Mouse (Mus musculus) midbrain, embryonic 11.5 days (tissue): ENCODE measurements around the gene Ubash3b. TPM values are rescaled to one million over a fixed set of nuclear protein-coding genes. Genes with fewer than 3 reads are reported as not detected.

Experiments used
- ATAC-seq: fragments of 200-750 bp; cut with Nextera tagmentation; 2 replicates; pipeline ENCODE4 v1.8.0; 2017; ENCODE audit warnings: moderate TSS enrichment, moderate library complexity; ENCODE audit not compliant: low FRiP score
- DNase-seq: peaks from one replicate; pipeline ENCODE4 v3.0.0; 2015; ENCODE audit warnings: low spot score; ENCODE audit errors: missing footprints
- H3K27ac ChIP-seq: fragments of 300-500 bp; sonication (generic); 2 replicates; pipeline ENCODE4 v1.5.1; 2014; ENCODE audit warnings: low read depth, low read length
- H3K27me3 ChIP-seq: fragments of 300-500 bp; sonication (generic); 2 replicates; pipeline ENCODE4 v1.6.1; 2014; ENCODE audit warnings: mild to moderate bottlenecking, low read length, moderate library complexity, mixed read lengths; ENCODE audit not compliant: control insufficient read depth, insufficient read depth
- H3K36me3 ChIP-seq: fragments of 300-500 bp; sonication (generic); 2 replicates; pipeline ENCODE4 v1.6.1; 2014; ENCODE audit warnings: mild to moderate bottlenecking, low read length, moderate library complexity, mixed read lengths; ENCODE audit not compliant: control insufficient read depth, insufficient read depth
- H3K4me1 ChIP-seq: fragments of 300-500 bp; sonication (generic); 2 replicates; pipeline ENCODE4 v1.6.1; 2014; ENCODE audit warnings: low read length; ENCODE audit not compliant: control insufficient read depth, insufficient read depth
- H3K4me2 ChIP-seq: fragments of 300-500 bp; sonication (generic); 2 replicates; pipeline ENCODE4 v1.6.1; 2014; ENCODE audit warnings: mild to moderate bottlenecking, moderate library complexity
- H3K4me3 ChIP-seq: fragments of 300-500 bp; sonication (generic); 2 replicates; pipeline ENCODE4 v1.5.1; 2014; ENCODE audit warnings: low read depth, low read length
- H3K9ac ChIP-seq: fragments of 300-500 bp; sonication (generic); 2 replicates; pipeline ENCODE4 v1.6.1; 2014; ENCODE audit warnings: low read length
- H3K9me3 ChIP-seq: fragments of 300-500 bp; sonication (generic); 2 replicates; pipeline ENCODE4 v1.6.1; 2016; ENCODE audit warnings: low read length; ENCODE audit not compliant: control insufficient read depth
- WGBS: fragments of 180-500 bp; shearing (Covaris S2); extraction: QIAGEN DNeasy Blood & Tissue Kit; methylation state at CpG from one replicate; pipeline ENCODE4 v1.1.7; 2014; 5-methylcytosine and 5-hydroxymethylcytosine counted together
- polyA plus RNA-seq: library from polyadenylated mRNA; unstranded; fragments of >200 nt; fragmentation: Nextera tagmentation; extraction: Ambion mirVana; gene quantifications from 2 replicates; pipeline ENCODE4 v1.2.1, GENCODE M21; 2014

Ubash3b gene
- polyA plus RNA-seq, 1 experiment from 2014 or later, result 9.4 TPM

GRCm38 (mm10) chr9:41172426-41172825, 10.9 kb upstream of the Ubash3b start:
- no peak for ATAC-seq

GRCm38 (mm10) chr9:41170026-41170425, 8.5 kb upstream of the Ubash3b start:
- no peak for ATAC-seq
- no peaks in the 10 kb centered on the region for H3K27me3 ChIP-seq
- no peak overlapping the region for H3K4me2 ChIP-seq
- H3K27ac ChIP-seq, result no peak overlapping the region
- no peaks in the 10 kb centered on the region for H3K9me3 ChIP-seq
- no peaks in the 10 kb centered on the region for H3K36me3 ChIP-seq
- H3K4me1 ChIP-seq, result no peaks in the 10 kb centered on the region
- H3K9ac ChIP-seq, result no peak overlapping the region
- DNase-seq, result no peak
- H3K4me3 ChIP-seq, result no peak overlapping the region
- WGBS, result 80% methylated on average over 8 of the region's 8 CpGs

More at GRCm38 (mm10) chr9:41172426-41172825, 10.9 kb upstream of the Ubash3b start:
- no peaks in the 10 kb centered on the region for H3K4me1 ChIP-seq
- no peak overlapping the region for H3K9ac ChIP-seq
- no peaks in the 10 kb centered on the region for H3K27me3 ChIP-seq
- H3K36me3 ChIP-seq, result no peaks in the 10 kb centered on the region
- WGBS, result 86% methylated on average over 8 of the region's 8 CpGs
- no peak for DNase-seq
- H3K4me2 ChIP-seq, result no peak overlapping the region
- no peak overlapping the region for H3K27ac ChIP-seq
- no peak overlapping the region for H3K4me3 ChIP-seq
- no peaks in the 10 kb centered on the region for H3K9me3 ChIP-seq

- no peak for DNase-seq
- no peak for ATAC-seq
- Histone ChIP-seq H3K4me1 (no peaks in the 10 kb centered on the region), H3K27me3 (no peaks in the 10 kb centered on the region), H3K4me3 (no peak overlapping the region), H3K9ac (no peak overlapping the region), H3K27ac (no peak overlapping the region), H3K9me3 (no peaks in the 10 kb centered on the region), H3K4me2 (no peak overlapping the region), H3K36me3 (no peaks in the 10 kb centered on the region)
- WGBS, result 79% methylated on average over 2 of the region's 2 CpGs
Measured at GRCm38 (mm10) chr9:41168656-41169055, 7.2 kb upstream of the Ubash3b start.

- DNase-seq (no peak), ATAC-seq (no peak)
- Histone ChIP-seq H3K27me3 (no peaks in the 10 kb centered on the region), H3K4me1 (no peaks in the 10 kb centered on the region), H3K9ac (no peak overlapping the region), H3K36me3 (no peaks in the 10 kb centered on the region), H3K4me2 (no peak overlapping the region), H3K4me3 (no peak overlapping the region), H3K9me3 (no peaks in the 10 kb centered on the region), H3K27ac (no peak overlapping the region)
- WGBS, result 80% methylated on average over 6 of the region's 6 CpGs
Measured at GRCm38 (mm10) chr9:41168206-41168605, 6.7 kb upstream of the Ubash3b start.

GRCm38 (mm10) chr9:41166886-41167285, 5.4 kb upstream of the Ubash3b start:
- Histone ChIP-seq H3K9ac (no peak overlapping the region), H3K4me1 (no peaks in the 10 kb centered on the region), H3K4me2 (no peak overlapping the region), H3K9me3 (no peaks in the 10 kb centered on the region), H3K4me3 (no peak overlapping the region), H3K27me3 (no peaks in the 10 kb centered on the region), H3K27ac (no peak overlapping the region), H3K36me3 (no peaks in the 10 kb centered on the region)
- ATAC-seq, result no peak
- DNase-seq, result no peak
- 66% methylated on average over 10 of the region's 10 CpGs for WGBS

GRCm38 (mm10) chr9:41162363-41162762, 866 bp upstream of the Ubash3b start:
- H3K4me3 ChIP-seq, result no peak overlapping the region

GRCm38 (mm10) chr9:41160536-41161176, 841 bp downstream of the Ubash3b start:
- Histone ChIP-seq H3K4me2 (no peak overlapping the region), H3K4me1 (peaks cover 11% of the 10 kb centered on the region), H3K27me3 (peaks cover 16% of the 10 kb centered on the region), H3K9ac (no peak overlapping the region), H3K27ac (no peak overlapping the region), H3K36me3 (no peaks in the 10 kb centered on the region), H3K4me3 (no peak overlapping the region), H3K9me3 (no peaks in the 10 kb centered on the region)
- WGBS, result 37% methylated on average over 7 of the region's 7 CpGs
- no peak for ATAC-seq
- no peak for DNase-seq

More at GRCm38 (mm10) chr9:41162363-41162762, 866 bp upstream of the Ubash3b start:
- Histone ChIP-seq H3K4me2 (no peak overlapping the region), H3K9me3 (no peaks in the 10 kb centered on the region), H3K9ac (no peak overlapping the region), H3K4me1 (0 out of 2 replicates have a peak, but pooled peaks cover 2% of the 10 kb centered on the region), H3K27me3 (peaks cover 5% of the 10 kb centered on the region; the same call in 1 of the 2 replicates), H3K36me3 (no peaks in the 10 kb centered on the region), H3K27ac (no peak overlapping the region)
- no peak for DNase-seq
- WGBS, result 82% methylated on average over 4 of the region's 4 CpGs
- no peak for ATAC-seq

GRCm38 (mm10) chr9:41159223-41159622, 2.3 kb downstream of the Ubash3b start:
- Histone ChIP-seq H3K9ac (no peak overlapping the region), H3K4me1 (peaks cover 11% of the 10 kb centered on the region), H3K4me2 (no peak overlapping the region), H3K27me3 (peaks cover 16% of the 10 kb centered on the region), H3K36me3 (no peaks in the 10 kb centered on the region), H3K4me3 (no peak overlapping the region), H3K9me3 (no peaks in the 10 kb centered on the region), H3K27ac (no peak overlapping the region)
- ATAC-seq, result no peak
- DNase-seq, result no peak
- 88% methylated on average over 2 of the region's 2 CpGs for WGBS

GRCm38 (mm10) chr9:41157872-41158567, 3.5 kb downstream of the Ubash3b start:
- Histone ChIP-seq H3K9ac (peak overlapping the region; percentile 79; the same call in 1 of the 2 replicates), H3K27ac (no peak overlapping the region), H3K4me2 (peak overlapping the region; percentile 87), H3K4me3 (peak overlapping the region; percentile 74), H3K9me3 (no peaks in the 10 kb centered on the region), H3K27me3 (peaks cover 16% of the 10 kb centered on the region), H3K36me3 (no peaks in the 10 kb centered on the region), H3K4me1 (peaks cover 11% of the 10 kb centered on the region)
- WGBS, result 20% methylated on average over 15 of the region's 15 CpGs
- peak; percentile 92 for DNase-seq
- ATAC-seq, result no peak
